Mouse (Mus musculus) liver, embryonic 14.5 days (tissue): ENCODE data around the gene Cnnm2. TPM values are rescaled to one million over a fixed set of nuclear protein-coding genes. Genes with fewer than 3 reads are reported as not detected.

Experiments used
- ATAC-seq: fragments of 200-750 bp; cut with Nextera tagmentation; 2 replicates; pipeline ENCODE4 v1.8.0; 2017; ENCODE audit warnings: moderate number of reproducible peaks, mild to moderate bottlenecking, moderate library complexity; ENCODE audit not compliant: insufficient read depth
- DNase-seq, 3 experiments: peaks; one replicate each; pipeline ENCODE4 v3.0.0-alpha.2; 2012 to 2013; ENCODE audit warnings: low read depth in 3 of 3, low spot score in 3 of 3
- H3K27ac ChIP-seq: fragments of 300-500 bp; sonication (generic); 2 replicates; pipeline ENCODE4 v1.5.1; 2014; ENCODE audit warnings: moderate library complexity, mild to moderate bottlenecking, control low read depth, inconsistent platforms
- H3K27me3 ChIP-seq: fragments of 300-500 bp; sonication (generic); 2 replicates; pipeline ENCODE4 v1.6.1; 2014; ENCODE audit warnings: mild to moderate bottlenecking, low read length, moderate library complexity; ENCODE audit not compliant: control insufficient read depth, insufficient read depth
- H3K36me3 ChIP-seq: fragments of 300-500 bp; sonication (generic); replicated peaks from 2 replicates; pipeline ENCODE4 v1.6.1; 2014; ENCODE audit warnings: low read depth; ENCODE audit not compliant: control insufficient read depth, insufficient read depth
- H3K4me1 ChIP-seq, 2 experiments: fragments of 200-500 bp in 1 of 2; fragments of 300-500 bp in 1 of 2; sonication (generic) in 1 of 2; replicated peaks; 2 replicates each; pipeline ENCODE4 v1.6.1; 2012 to 2014; ENCODE audit warnings: antibody characterized with exemption in 1 of 2, inconsistent platforms in 1 of 2, low read length in 1 of 2; ENCODE audit not compliant: control insufficient read depth in 2 of 2, insufficient read depth in 2 of 2
- H3K4me2 ChIP-seq: fragments of 300-500 bp; sonication (generic); 2 replicates; pipeline ENCODE4 v1.6.1; 2014; ENCODE audit warnings: low read depth, mild to moderate bottlenecking, control low read depth, moderate library complexity
- H3K4me3 ChIP-seq, 2 experiments: fragments of 200-500 bp in 1 of 2; fragments of 300-500 bp in 1 of 2; sonication (generic) in 1 of 2; 2 replicates each; pipeline ENCODE4 v1.5.1; 2012 to 2014; ENCODE audit warnings: low read depth in 2 of 2, low read length in 2 of 2, mild to moderate bottlenecking in 2 of 2, control low read depth in 1 of 2, inconsistent platforms in 1 of 2, moderate library complexity in 1 of 2; ENCODE audit not compliant: insufficient read depth in 1 of 2
- H3K9ac ChIP-seq: fragments of 300-500 bp; sonication (generic); replicated peaks from 2 replicates; pipeline ENCODE4 v1.6.1; 2014; ENCODE audit warnings: mild to moderate bottlenecking, control low read depth, moderate library complexity
- H3K9me3 ChIP-seq: fragments of 300-500 bp; sonication (generic); 2 replicates; pipeline ENCODE4 v1.6.1; 2016; ENCODE audit warnings: low read length, mixed read lengths; ENCODE audit not compliant: control insufficient read depth
- CTCF ChIP-seq: IDR thresholded peaks from 2 replicates; pipeline ENCODE4 v1.5.1; 2016; ENCODE audit warnings: antibody characterized with exemption, low read depth, control low read depth
- EP300 ChIP-seq: IDR thresholded peaks from 2 replicates; pipeline ENCODE4 v1.6.1; 2016; ENCODE audit warnings: antibody characterized with exemption, low read depth
- WGBS: fragments of 180-500 bp; shearing (Covaris S2); extraction: QIAGEN DNeasy Blood & Tissue Kit; methylation state at CpG from one replicate; pipeline ENCODE4 v1.1.7; 2014; ENCODE audit not compliant: insufficient replicate concordance; 5-methylcytosine and 5-hydroxymethylcytosine counted together
- polyA plus RNA-seq, 2 experiments: library from polyadenylated mRNA; depleted of rRNA in 1 of 2; stranded (reverse) in 1 of 2; unstranded in 1 of 2; fragments of >200 nt; fragmentation: Nextera tagmentation in 1 of 2; extraction: Ambion mirVana in 1 of 2; gene quantifications; 2 replicates each; pipeline versions ENCODE4 v1.2.1 to v1.2.3; 2012 to 2014

Cnnm2 gene
- polyA plus RNA-seq, 2 experiments: 1.5 to 1.7 TPM

DNA sequence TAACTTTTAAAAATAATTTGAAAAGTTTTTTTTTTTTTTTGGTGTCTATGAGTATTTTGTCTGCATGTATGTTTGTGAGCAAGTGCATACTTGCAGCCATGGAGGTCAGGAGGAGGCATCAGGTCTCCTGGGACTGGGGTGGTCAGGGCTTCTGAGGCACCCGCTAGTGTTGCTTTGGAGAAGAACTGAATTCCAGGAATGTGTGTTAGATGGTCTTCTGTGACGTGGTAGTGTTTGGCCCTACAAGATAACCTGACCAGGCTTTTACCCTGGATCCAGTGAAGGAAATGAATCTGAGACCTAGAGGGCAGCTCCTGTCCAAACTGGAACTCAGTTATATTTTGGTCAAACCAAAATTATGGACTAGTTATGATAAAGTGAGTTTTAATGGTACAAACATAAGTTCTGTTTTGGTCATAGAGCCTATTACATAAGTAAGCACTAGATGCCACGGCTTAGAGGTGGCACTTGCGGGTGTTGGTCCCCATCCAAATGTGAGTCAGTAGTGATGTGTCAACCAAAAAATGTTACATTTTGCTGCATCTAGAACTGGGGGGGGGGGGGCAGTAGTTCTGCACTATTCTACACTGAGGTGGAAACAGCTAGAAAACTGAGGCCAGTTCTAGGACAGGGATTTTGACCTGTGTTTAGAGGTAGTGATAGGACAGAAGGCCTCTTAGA, 38.6 kb downstream of the Cnnm2 start:
- Histone ChIP-seq H3K4me1 (no peaks in the 10 kb centered on the region), H3K27ac (no peak overlapping the region), H3K9ac (no peak overlapping the region), H3K4me3 (no peak overlapping the region), H3K27me3 (no peaks in the 10 kb centered on the region), H3K4me2 (no peak overlapping the region), H3K9me3 (no peaks in the 10 kb centered on the region), H3K36me3 (no peaks in the 10 kb centered on the region)
- no peak for TF ChIP-seq CTCF
- TF ChIP-seq EP300: no peak
- ATAC-seq: no peak
- WGBS: 68% methylated on average over 4 of the region's 4 CpGs
- no peak for DNase-seq

DNA sequence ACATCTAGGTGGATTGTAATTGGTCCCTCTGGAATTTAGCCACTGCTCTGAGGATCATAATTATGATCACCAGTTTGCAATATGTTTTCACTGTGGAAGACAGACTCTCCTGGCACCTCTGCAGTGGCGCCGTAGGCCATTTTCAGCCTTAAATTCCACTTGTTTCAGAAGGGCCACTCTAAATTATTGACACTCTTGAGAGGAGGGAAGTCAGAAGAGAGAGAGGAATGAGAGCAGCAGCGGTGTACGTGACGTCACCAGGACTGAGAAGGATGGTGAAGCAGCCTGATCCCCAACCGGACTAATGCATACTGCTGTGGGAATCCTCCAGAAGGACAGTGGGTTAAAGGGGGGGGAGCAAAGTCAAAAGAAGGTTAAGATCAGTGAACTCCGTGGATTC, 40.1 kb downstream of the Cnnm2 start:
- Histone ChIP-seq H3K4me2 (no peak overlapping the region), H3K4me1 (no peaks in the 10 kb centered on the region), H3K9me3 (no peaks in the 10 kb centered on the region), H3K9ac (no peak overlapping the region), H3K4me3 (no peak overlapping the region), H3K27ac (no peak overlapping the region), H3K36me3 (no peaks in the 10 kb centered on the region), H3K27me3 (no peaks in the 10 kb centered on the region)
- ATAC-seq: no peak
- WGBS: 81% methylated on average over 7 of the region's 7 CpGs
- no peak for DNase-seq
- no peak for TF ChIP-seq CTCF
- TF ChIP-seq EP300: no peak

DNA sequence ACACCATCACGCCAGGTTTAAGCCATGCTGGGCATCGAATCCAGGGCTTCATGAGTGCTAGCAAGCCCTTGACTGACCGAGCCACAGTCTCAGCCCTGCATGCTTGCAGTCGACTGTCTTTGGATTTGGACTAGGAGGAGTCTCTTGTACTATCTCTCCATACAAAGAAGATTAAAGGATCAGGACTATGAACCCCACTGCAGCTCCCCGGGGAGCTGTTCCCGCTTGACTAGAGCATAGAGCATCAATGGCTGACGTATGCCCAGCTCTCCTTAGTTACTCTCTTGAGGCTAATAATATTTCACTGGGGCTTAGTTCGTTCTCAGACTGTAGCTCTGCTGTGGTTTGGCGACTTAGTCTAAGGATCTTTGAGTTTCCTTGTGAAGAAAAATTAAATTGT, 40.9 kb downstream of the Cnnm2 start:
- Histone ChIP-seq H3K9me3 (no peaks in the 10 kb centered on the region), H3K4me2 (no peak overlapping the region), H3K27ac (no peak overlapping the region), H3K4me1 (no peaks in the 10 kb centered on the region), H3K27me3 (no peaks in the 10 kb centered on the region), H3K36me3 (no peaks in the 10 kb centered on the region), H3K9ac (no peak overlapping the region), H3K4me3 (no peak overlapping the region)
- DNase-seq (no peak), ATAC-seq (no peak)
- TF ChIP-seq EP300: no peak
- no peak for TF ChIP-seq CTCF
- WGBS: 71% methylated on average over 9 of the region's 9 CpGs

DNA sequence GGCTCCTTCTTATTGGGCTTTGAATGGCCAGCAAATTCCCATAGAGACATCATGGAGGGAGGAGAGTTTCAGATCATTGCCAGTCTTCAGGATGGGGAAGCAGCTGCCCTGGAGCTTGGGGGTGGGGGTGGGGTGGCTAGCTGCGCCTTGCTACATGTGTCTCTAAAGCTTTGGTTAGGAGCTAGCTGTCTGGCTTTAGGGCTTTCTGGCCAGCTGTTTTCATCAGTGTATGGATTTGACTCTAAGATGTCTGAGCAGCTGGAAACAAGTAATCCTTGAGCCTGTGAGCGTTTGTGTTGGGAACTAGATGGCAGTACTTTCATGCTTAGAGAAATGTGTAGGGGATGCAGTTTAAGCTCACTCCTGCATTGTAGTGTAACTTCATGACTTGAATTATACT, 42.3 kb downstream of the Cnnm2 start:
- H3K4me2 ChIP-seq: no peak overlapping the region
- H3K27ac ChIP-seq: no peak overlapping the region
- no peak overlapping the region for H3K9ac ChIP-seq
- no peaks in the 10 kb centered on the region for H3K9me3 ChIP-seq
- no peaks in the 10 kb centered on the region for H3K27me3 ChIP-seq
- 67% methylated on average over 2 of the region's 2 CpGs for WGBS
- TF ChIP-seq CTCF (no peak), EP300 (no peak)
- no peaks in the 10 kb centered on the region for H3K36me3 ChIP-seq
- H3K4me3 ChIP-seq: no peak overlapping the region
- ATAC-seq (no peak), DNase-seq (no peak)
- H3K4me1 ChIP-seq: no peaks in the 10 kb centered on the region

GRCm38 (mm10) chr19:46804751-46805150, 43.4 kb downstream of the Cnnm2 start:
- no peak for ATAC-seq
- WGBS: 72% methylated on average over 6 of the region's 6 CpGs
- Histone ChIP-seq H3K9me3 (no peaks in the 10 kb centered on the region), H3K9ac (no peak overlapping the region), H3K4me2 (no peak overlapping the region), H3K27ac (no peak overlapping the region), H3K27me3 (no peaks in the 10 kb centered on the region), H3K4me1 (no peaks in the 10 kb centered on the region), H3K36me3 (no peaks in the 10 kb centered on the region), H3K4me3 (no peak overlapping the region)
- no peak for DNase-seq
- TF ChIP-seq CTCF (no peak), EP300 (no peak)
